In genomic region chr17:10390232-10391172, GRCm38 (mm10) we compare ENCODE assay signal across 7 mouse cellular contexts.
A peak's percentile ranks its signal among the peaks of the same experiment; 100 is the strongest.
DNase-seq lines count a peak whose midpoint lies in the region; ATAC-seq and TF ChIP-seq lines count a peak whose summit lies in the region.

No protein-coding gene starts in this region.

- peaks cover 27% of the 10 kb centered on the region for H3K4me1 ChIP-seq in brown adipose tissue, adult 24 weeks (ENCODE audit: control insufficient read depth, insufficient read depth, insufficient read length, low read length)
- peaks cover 11% of the 10 kb centered on the region for H3K4me1 ChIP-seq in embryonic facial prominence, embryonic 12.5 days
- peaks cover 52% of the 10 kb centered on the region for H3K4me1 ChIP-seq in heart, embryonic 11.5 days (ENCODE audit: control insufficient read depth, insufficient read depth, low read length)
- no peaks in the 10 kb centered on the region for H3K4me1 ChIP-seq in kidney, embryonic 14.5 days (ENCODE audit: control insufficient read depth, insufficient read depth, low read length)
- H3K4me1 ChIP-seq in liver, adult 2 months (ENCODE audit: control insufficient read depth, insufficient read depth, low read length): 0 out of 2 replicates have a peak, but pooled peaks cover 6% of the 10 kb centered on the region

- no peak for TF ChIP-seq CTCF in liver, adult 2 months (IDR thresholded peaks at IDR 0.05; ENCODE audit: low read depth, low read length)

- ATAC-seq in embryonic facial prominence, embryonic 12.5 days (ENCODE audit: insufficient number of reproducible peaks, insufficient read depth, low FRiP score, low TSS enrichment): peak; percentile 81
- ATAC-seq in heart, embryonic 11.5 days (replicated peaks; ENCODE audit: insufficient number of reproducible peaks, low FRiP score, low TSS enrichment): peak; percentile 84
- ATAC-seq in kidney, embryonic 14.5 days (ENCODE audit: low FRiP score, low TSS enrichment): peak; percentile 92

- H3K9ac ChIP-seq in embryonic facial prominence, embryonic 12.5 days: no peak overlapping the region
- peak overlapping the region; percentile 63; the same call in 1 of the 2 replicates for H3K9ac ChIP-seq in heart, embryonic 11.5 days (ENCODE audit: low read depth, low read length)
- peak overlapping the region; percentile 18; the same call in 1 of the 2 replicates for H3K9ac ChIP-seq in kidney, embryonic 14.5 days (ENCODE audit: low read depth, low read length)
- H3K9ac ChIP-seq in liver, adult 2 months (ENCODE audit: low read depth, low read length): no peak overlapping the region

- no peaks in the 10 kb centered on the region for H3K36me3 ChIP-seq in embryonic facial prominence, embryonic 12.5 days
- H3K36me3 ChIP-seq in heart, embryonic 11.5 days (ENCODE audit: control insufficient read depth, insufficient read depth, low read length): no peaks in the 10 kb centered on the region
- no peaks in the 10 kb centered on the region for H3K36me3 ChIP-seq in kidney, embryonic 14.5 days (ENCODE audit: control insufficient read depth, insufficient read depth, low read length)
- no peaks in the 10 kb centered on the region for H3K36me3 ChIP-seq in liver, adult 2 months (ENCODE audit: control insufficient read depth, insufficient read depth, low read length)

- peak overlapping the region; percentile 5; the same call in 1 of the 2 replicates for H3K4me2 ChIP-seq in embryonic facial prominence, embryonic 12.5 days (replicated peaks)
- peak overlapping the region; percentile 47 for H3K4me2 ChIP-seq in heart, embryonic 11.5 days
- H3K4me2 ChIP-seq in kidney, embryonic 14.5 days (replicated peaks; ENCODE audit: low read depth, low read length): no peak overlapping the region

- H3K27ac ChIP-seq in brown adipose tissue, adult 24 weeks (replicated peaks; ENCODE audit: low read depth, low read length): peak overlapping the region; percentile 91
- H3K27ac ChIP-seq in embryonic facial prominence, embryonic 12.5 days: peak overlapping the region; percentile 89
- H3K27ac ChIP-seq in heart, embryonic 11.5 days (ENCODE audit: low read depth, low read length): peak overlapping the region; percentile 99
- peak overlapping the region; percentile 70 for H3K27ac ChIP-seq in kidney, embryonic 14.5 days (ENCODE audit: low read depth, low read length)
- H3K27ac ChIP-seq in liver, adult 2 months (replicated peaks; ENCODE audit: insufficient read depth, low read depth, low read length): peak overlapping the region; percentile 39

- no peaks in the 10 kb centered on the region for H3K9me3 ChIP-seq in embryonic facial prominence, embryonic 12.5 days
- H3K9me3 ChIP-seq in heart, embryonic 11.5 days (replicated peaks; ENCODE audit: control insufficient read depth, low read length): no peaks in the 10 kb centered on the region
- H3K9me3 ChIP-seq in kidney, embryonic 14.5 days (ENCODE audit: control insufficient read depth, low read length): no peaks in the 10 kb centered on the region

- no peak overlapping the region for H3K4me3 ChIP-seq in brown adipose tissue, adult 24 weeks (ENCODE audit: insufficient read depth, low read depth, low read length)
- no peak overlapping the region for H3K4me3 ChIP-seq in embryonic facial prominence, embryonic 12.5 days
- H3K4me3 ChIP-seq in heart, embryonic 11.5 days (ENCODE audit: low read depth, low read length): 0 out of 2 replicates have a peak overlapping the region, but pooled peaks have one; percentile 19
- no peak overlapping the region for H3K4me3 ChIP-seq in kidney, embryonic 14.5 days (ENCODE audit: low read length)
- H3K4me3 ChIP-seq in liver, adult 2 months (ENCODE audit: insufficient read depth, low read depth, low read length): no peak overlapping the region

- DNase-seq in liver, adult 2 months (ENCODE audit: extremely low read depth, low read depth, low spot score): peak; percentile 29
- DNase-seq in neural tube, embryonic 10.5 days (ENCODE audit: extremely low spot score, low spot score): peak; percentile 32
- DNase-seq in spleen, postnatal 14 days (ENCODE audit: low spot score in 2 of 2): no peak

- no peaks in the 10 kb centered on the region for H3K79me2 ChIP-seq in liver, adult 2 months (ENCODE audit: control insufficient read depth, insufficient read depth, low read length)

- WGBS in embryonic facial prominence, embryonic 12.5 days: 21% methylated on average over 19 of the region's 19 CpGs
- 15% methylated on average over 19 of the region's 19 CpGs for WGBS in heart, embryonic 11.5 days (ENCODE audit: insufficient replicate concordance)
- WGBS in kidney, embryonic 14.5 days: 26% methylated on average over 19 of the region's 19 CpGs
- 78% methylated on average over 19 of the region's 19 CpGs for WGBS in liver, adult 2 months

- no peak for TF ChIP-seq POLR2A in liver, adult 2 months (IDR thresholded peaks at IDR 0.05; ENCODE audit: extremely low read depth, insufficient read depth, low read length)

- H3K27me3 ChIP-seq in embryonic facial prominence, embryonic 12.5 days: no peaks in the 10 kb centered on the region
- H3K27me3 ChIP-seq in heart, embryonic 11.5 days (ENCODE audit: control insufficient read depth, insufficient read depth, low read length): no peaks in the 10 kb centered on the region
- no peaks in the 10 kb centered on the region for H3K27me3 ChIP-seq in kidney, embryonic 14.5 days (ENCODE audit: control insufficient read depth, insufficient read depth, low read length)
- no peaks in the 10 kb centered on the region for H3K27me3 ChIP-seq in liver, adult 2 months (ENCODE audit: control insufficient read depth, insufficient read depth, low read length)

Comparison
In these comparisons a context has a peak if more than half of its experiments do, and no peak if none do; other contexts are left out.
1. H3K27ac ChIP-seq: peak in every context shown above with its lines; median percentile 99 in heart, embryonic 11.5 days; 91 in brown adipose tissue, adult 24 weeks; 89 in embryonic facial prominence, embryonic 12.5 days; 70 in kidney, embryonic 14.5 days; 39 in liver, adult 2 months.
2. H3K9ac ChIP-seq: peak in heart, embryonic 11.5 days (single experiment) and kidney, embryonic 14.5 days (single experiment); none in embryonic facial prominence, embryonic 12.5 days (single experiment) and liver, adult 2 months (single experiment).
3. DNase-seq: peak in liver, adult 2 months (single experiment) and neural tube, embryonic 10.5 days (single experiment); none in spleen, postnatal 14 days (0 of 2).
4. Peak in every context shown above with its lines, with median percentiles within 50 percentile points of each other: ATAC-seq.